Mouse (Mus musculus): ENCODE results near the gene Rab3il1. TPM values are rescaled to one million over a fixed set of nuclear protein-coding genes. Genes with fewer than 3 reads are reported as not detected.

The Rab3il1 gene
- polyA plus RNA-seq, 1 experiment, result 31.0 TPM

DNA sequence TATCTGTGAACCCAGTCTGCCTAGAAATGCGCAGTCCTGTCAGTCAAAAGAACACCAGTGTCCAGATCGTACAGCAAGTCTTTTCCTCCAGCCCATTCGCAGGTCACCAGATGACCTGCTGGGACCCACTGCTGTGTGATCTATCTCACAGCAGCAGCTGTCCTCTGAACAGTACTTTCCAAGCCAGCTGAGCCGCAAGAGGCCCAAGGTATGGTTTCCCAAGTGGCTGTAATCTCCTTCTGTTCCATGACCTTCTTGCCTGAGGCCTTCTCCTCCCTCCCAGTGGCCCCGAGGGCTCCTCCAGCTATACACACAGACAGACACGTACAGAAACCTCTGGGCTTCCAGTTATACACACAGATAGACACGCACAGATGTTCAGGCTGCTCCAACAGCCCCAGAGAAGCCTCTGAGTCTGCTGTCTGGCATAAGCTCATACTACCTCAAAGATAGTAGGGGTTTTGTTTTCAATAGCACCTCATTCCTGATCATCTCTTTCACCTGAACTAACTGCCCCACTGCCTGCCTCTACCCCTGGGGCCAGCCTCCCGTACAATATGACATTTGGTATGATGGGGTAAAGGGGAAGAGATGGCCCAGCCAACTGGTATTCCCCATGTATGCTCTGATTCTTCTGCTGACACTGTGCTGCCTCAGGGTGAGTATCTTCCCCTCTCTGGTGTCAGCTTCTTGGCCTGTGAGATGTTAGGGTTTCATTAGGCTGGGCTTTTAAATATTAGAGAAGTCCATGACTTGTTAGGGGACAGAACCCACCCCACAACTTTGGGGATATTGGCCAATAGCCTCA is 59.5 kb downstream of the Rab3il1 start:
- no peak for DNase-seq (ENCODE audit: low read depth)

DNA sequence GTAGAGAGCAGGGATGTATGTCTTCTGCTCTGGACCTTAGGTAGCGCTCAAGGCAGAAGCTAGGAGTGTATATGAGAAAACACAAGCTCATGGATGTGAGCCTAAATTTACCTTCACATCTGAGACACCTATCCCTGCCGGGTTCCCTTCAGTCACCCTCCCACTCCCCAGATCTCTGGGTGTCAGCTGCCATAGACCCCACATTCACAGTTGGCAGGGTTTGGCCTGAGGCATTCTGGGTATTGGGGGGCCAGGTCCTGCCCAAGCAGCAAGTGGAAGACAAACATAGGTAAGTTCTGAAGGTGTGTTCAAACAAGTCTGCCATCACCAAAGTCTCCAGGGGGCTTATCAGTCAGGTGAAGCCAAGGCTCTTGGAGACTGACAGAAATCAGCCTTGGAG is 60.2 kb downstream of the Rab3il1 start:
- DNase-seq (ENCODE audit: low read depth), result no peak

DNA sequence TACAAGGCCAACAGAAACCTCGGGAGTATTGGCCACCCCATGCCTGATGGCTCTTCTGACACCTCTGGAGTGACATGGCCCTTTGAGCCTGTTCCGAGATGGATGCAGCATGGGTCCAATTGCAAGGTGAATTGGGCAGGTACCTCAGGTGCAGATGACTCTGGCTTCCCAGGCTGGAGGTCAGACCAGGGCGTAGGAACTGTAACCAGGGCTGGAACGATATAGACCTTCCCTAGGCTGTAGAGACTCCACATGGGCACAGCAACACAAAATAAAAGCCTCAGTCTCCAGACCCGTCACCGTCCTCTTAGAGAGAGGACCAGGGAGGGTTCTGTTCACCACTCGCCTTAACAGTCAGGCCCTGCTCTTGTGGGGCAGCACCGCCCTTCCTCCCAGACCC is 60.8 kb downstream of the Rab3il1 start:
- DNase-seq (ENCODE audit: low read depth), result no peak

DNA sequence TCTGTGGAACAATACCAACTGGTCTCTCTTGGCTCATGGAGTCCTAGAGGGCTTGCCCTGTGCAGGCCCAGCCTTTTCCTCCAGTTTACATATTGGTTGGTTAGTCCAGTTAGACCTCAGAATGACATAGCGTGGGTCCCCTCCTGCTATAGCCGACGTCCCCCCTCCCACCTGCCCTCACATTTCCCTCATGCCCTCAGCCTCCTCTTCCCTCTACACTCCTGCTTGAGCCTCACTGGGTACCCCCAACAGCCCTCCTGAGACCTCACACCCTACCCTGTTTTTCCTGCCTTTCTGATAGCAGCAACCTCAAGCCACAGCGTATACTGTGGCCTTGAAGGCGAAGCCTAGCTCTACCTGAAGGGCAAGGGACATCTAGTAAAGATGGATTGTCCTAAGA is 61.4 kb downstream of the Rab3il1 start:
- no peak for DNase-seq (ENCODE audit: low read depth)

DNA sequence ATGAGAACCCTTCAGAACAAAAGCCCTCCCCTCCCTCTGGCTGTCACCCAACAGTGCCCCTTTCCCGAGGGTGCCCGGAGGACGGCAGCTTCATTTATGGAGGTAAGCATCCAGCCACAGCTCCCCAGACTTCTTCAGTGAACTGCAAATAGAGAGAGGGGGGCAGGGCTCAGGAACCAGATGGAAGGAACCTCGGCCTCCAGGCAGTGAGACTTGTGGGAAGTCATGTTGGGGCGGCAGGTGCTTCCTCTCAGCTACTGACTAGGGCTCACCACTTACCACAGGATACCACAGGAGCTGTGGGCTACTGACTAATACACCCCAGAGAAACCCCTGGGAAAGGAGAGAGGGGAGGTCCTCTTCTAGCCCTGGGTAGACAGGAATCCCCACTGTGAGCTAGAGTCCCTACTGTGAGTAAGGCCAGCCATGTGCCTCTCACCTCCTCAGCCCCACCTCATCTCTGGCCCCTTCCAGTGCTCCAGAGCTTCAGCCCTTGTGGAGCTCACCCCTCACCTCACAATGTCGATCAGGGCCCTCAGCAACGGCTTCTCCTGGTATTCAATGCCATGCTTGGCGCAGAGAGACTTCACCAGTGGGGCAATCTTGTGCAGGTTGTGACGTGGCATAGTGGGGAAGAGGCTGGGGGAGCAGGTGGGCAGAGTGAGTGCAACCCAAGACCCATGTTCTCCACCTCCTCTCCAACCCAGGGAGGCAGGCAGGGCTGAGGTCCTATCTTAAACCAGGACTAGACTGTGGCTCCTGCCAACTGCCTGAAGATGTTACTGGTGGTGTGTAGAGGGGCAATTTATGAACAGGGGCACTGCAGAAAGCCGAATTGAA is 62.9 kb downstream of the Rab3il1 start:
- no peak for DNase-seq (ENCODE audit: low read depth)

DNA sequence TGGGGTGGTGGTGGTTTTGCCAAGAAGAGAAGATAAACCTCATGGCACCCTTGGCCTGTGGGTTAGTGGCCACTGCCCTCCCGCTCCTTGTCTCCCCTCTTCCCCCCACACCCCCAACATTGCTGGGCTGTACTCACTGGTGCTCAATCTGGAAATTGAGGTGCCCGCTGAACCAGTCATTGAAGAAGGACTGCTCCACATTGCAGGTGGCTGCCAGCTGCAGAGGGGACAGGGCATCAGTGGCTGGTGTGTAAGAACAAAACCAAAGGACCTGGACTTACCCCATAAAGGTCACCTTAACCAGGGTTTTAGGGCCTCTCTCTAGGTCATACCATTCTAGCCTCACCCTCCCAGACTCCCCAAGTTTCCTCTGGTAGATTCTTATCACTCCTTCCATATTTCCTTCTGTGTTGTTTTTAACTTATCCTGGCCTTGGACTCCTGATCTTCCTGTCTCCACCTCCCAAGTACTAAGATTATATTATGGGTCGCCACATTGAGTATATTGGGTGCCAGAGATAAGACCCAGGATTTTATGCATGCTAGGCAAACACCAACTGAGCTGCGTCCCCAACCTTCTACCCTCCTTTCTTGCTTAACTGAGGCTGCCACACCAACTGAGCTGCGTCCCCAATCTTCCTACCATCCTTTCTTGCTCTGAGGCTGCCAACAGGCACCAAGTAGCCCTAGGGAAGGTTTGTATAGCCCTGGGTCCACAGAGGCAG is 64.2 kb downstream of the Rab3il1 start:
- DNase-seq (ENCODE audit: low read depth), result no peak

DNA sequence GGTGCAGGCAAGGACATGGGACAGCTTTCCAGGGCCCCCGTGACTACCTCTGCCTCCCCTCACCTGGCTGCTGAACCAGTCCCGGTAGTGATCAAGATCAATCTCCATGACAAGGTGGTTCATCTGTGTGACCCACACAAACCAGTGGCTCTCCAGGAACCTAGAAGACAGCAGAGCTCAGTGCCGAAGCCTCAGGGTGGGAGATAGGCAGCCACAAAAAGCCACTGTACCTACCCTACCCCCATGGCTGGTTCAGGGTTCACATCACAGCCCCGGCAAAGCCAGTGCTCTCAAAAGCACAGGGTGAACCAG is 64.7 kb downstream of the Rab3il1 start:
- DNase-seq (ENCODE audit: low read depth), result no peak

DNA sequence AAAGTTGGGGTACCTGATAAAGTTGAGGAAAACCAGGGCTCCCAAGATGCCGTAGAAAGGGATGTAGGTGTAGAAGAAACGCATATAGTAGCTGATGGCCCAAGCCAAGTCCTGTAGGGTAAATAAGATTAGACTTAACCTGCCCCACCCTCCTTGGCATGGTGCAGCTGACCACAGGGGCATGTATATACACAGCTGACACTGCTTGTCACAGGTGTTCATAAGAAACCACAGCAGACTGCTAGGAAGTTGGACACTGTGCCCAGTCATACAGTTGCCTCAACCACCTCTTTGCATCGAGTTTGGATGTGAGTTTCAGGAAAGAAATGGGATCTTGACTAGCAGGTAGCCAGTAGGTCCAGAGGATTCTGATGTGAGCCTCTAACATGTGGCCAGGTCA is 65.0 kb downstream of the Rab3il1 start:
- DNase-seq (ENCODE audit: low read depth), result no peak

DNA sequence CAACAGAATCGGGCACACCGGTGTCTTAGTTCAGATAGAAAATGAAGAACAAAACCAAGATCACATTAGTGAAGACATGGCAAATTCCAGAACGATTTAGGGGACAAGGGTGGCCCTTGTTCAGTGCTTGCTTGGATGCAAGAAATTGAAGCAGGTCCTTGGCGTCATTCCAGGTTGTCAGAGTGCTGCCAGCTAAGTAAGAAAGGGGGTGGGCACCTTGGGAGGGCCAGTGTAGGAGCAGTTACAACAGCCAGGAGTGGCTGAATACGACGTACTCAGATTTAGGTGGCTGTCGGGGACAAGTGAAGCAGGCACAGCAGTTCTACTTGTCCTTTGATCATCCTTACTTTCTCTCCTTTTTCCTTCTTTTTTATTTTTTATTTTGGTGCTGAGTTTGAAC is 66.2 kb downstream of the Rab3il1 start:
- no peak for DNase-seq (ENCODE audit: low read depth)

DNA sequence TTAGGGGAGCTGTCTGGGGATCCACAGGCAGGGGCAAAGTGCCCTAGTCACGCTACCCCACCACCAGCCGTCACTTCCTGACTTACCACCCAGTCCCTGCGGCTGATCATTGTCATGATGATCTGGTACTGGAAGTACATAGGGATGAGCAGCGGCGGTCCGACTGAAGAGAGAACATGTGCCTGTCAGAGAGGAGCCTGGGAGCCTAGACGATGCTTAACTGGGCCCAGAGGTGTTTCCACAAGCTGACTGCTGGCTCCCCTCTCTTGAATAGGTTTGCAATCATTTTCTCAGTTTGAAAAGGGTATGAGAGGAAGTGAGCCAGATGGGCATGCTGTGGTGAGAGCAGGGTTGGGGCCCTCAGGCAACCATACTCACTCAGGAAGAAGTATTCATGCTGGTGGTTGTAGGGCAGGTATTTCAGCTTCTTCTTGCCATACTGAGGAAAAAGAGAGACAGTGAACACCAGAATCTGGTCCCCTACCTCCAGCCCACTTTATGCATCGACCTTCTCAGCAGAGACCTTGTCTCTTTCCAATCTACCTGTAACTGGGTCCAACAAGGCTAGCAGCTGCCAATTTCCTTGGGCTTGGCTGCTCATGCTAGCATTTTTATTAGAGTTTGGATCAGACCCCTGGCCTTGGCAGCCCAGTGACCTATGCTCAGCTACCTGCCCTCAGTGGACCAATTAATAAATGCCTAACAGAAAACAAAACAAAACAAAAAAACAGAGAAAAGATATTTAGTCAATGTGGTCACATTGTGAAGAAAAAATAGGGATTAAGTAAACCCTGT is 68.9 kb downstream of the Rab3il1 start:
- no peak for DNase-seq (ENCODE audit: low read depth)

DNA sequence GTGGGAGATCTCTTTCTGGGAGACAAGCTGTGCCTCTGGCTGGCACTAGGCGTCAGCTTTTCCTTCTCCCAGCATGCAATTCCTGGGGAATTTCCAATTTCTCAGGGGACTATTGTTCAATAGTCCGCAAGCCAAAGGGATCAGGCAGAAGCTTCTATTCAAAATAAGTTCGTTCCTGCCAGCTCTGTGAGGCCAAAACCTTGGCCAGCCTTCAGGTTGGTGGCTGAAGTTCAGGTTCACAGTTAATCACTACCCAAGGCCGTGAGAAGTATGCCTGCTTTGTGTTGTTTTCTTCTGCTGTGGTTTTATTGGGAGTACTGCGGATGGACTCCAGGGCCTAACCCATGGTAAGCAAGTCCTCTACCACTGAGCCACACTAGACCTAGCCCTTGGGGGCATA is 69.7 kb downstream of the Rab3il1 start:
- peak; percentile 84 for DNase-seq (ENCODE audit: low read depth)

DNA sequence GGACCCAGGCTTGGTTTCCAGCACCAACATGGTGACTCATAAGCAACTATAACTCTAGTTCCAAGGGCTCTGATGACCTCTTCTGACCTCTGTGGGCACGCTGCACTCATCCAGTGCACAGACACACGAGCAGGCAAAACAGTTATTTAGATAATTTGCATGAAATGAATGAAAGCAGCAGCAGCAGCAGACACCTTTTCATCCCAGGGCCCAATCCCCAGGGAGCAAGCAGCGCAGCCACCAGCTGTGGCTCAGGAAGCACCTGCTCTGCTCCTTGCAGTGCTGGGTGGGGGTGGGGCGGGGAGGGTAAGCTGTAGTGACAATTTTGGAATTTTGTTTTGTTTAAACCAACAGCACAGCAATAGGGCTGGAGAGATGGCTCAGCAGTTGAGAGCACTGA is 70.4 kb downstream of the Rab3il1 start:
- no peak for DNase-seq (ENCODE audit: low read depth)

DNA sequence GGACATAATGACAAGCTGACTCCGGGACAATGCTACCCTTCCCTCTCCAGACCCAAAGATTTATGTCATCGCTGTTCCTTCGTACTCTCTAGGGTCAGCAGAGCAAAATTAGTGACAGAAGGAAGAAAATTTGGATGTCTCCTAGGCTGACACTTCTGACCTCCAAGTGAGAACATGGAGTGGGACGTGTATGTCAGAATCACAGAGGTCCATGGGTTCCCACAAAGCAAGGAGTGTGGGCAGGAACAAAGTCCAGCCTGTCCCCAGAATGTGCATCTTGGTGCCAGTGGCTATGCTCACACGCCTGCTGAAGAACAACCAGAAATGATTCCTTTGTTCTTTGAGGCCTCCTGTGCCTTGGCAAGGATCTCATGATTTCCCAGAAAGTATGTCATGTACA is 71.7 kb downstream of the Rab3il1 start:
- DNase-seq (ENCODE audit: low read depth), result no peak

DNA sequence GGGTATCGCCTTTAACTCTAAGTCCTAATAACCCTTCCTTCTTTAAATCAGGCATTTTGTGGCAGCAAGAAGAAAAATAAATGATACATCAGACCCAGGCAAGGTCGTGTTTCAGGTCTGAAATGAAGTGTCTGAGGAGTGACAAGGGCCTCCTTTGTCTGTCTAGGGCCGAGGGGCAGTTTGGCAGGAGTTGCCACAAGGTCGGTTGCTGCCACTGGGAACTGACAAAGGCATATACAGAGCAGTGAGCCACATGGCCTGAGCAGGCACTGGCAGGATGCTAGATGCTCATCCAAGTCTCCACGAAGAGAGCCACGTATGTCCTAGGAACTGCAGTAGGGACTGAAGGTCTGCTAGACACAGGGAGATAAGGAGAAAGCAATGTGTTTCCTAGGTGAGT is 76.9 kb downstream of the Rab3il1 start:
- no peak for DNase-seq (ENCODE audit: low read depth)

DNA sequence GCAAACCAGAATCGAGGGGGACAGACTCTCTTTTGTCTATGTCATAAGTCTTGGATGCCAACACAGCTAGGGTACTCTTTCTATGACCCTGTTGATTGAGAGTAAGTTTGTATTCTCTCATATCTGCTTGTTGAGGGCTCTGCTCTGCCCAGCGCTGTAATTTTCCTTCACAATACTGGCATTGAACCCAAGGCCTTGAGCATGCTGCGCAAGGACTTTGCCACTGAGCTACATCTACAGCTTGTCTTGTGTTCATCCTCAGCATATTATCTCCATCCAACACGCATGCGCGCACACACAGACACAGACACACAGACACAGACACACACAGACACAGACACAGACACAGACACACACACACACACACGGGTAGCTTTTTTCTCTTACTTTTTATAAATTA is 78.9 kb downstream of the Rab3il1 start:
- DNase-seq (ENCODE audit: low read depth), result no peak

DNA sequence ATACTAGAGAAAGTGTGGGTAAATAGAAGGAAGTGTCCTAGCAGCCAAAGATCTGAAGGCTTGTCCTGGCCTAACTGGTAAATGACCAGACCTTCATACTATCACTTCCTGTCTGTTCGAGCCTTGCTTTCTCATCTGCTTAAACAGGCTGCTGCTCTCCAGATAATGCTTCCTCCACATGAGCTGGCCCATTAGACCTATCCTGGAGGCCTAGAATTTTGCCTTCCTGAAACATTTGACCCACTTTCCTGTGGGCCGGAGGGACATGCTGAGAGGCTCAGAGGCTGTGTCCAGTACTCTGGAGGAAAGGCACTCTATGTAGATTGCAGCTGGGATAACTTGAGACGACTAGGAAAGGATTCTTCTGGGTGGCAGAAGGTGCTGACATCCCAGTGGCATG is 80.6 kb downstream of the Rab3il1 start:
- no peak for DNase-seq (ENCODE audit: low read depth)

DNA sequence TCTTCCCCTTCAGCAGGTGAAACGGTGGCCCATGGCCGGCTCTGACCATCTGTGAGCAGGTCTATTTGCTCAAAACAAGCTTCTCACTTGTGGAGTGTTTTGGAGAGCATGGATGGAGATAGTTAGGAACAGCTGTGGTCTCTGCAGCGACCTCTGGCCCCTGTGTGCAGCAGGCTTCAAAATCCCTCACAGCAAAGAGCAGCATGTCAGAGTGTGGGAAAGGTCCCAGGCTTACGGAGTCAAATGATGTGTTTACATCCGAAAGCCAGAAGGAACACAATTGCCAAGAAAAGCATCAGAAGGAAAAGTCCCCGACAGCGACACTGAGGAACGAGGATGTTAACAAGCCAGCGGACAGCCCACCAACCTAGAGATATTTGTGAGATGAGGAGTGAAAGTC is 84.0 kb downstream of the Rab3il1 start:
- no peak for DNase-seq (ENCODE audit: low read depth)

DNA sequence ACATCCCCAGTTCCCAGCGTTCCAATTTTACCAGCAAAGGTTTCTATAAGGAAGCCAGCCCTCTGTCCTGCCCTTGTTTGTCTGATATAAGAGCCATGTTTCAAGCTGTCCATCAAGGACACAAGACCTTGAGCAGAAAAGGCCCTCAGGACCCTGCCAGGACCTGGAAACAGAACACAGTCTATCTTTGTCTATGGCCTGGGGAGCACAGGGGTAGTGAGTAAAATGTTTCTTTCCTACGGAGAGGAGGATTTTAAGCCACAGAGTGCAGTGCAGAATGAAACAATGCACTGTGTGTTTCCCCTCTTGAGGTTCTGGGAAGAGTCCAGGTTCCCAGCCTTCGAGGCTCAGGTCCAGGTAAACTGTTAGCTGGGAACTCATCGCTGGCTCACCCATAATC is 85.5 kb downstream of the Rab3il1 start:
- no peak for DNase-seq (ENCODE audit: low read depth)

All from gonadal fat pad, adult 2 months (tissue).